Mouse (Mus musculus) left cerebral cortex, postnatal 4 days (tissue): Measurements from ENCODE around the gene Prkn. TPM values are rescaled to one million over a fixed set of nuclear protein-coding genes. Genes with fewer than 3 reads are reported as not detected.

Experiments
- DNase-seq: peaks from one replicate; pipeline ENCODE4 v3.0.0-alpha.2; 2022
- intact Hi-C: fragments of 180-260 bp; cut with DNase I; formaldehyde crosslinking; loops from one replicate; pipeline ENCODE4 v1.15.1; 2025
- total RNA-seq, 2 experiments: library from RNA; stranded (reverse); gene quantifications; 2 replicates each; pipeline ENCODE4 v1.2.3; 2021

Prkn gene
- total RNA-seq, 2 experiments from 2014 or later: 12.8 to 16.2 TPM

GRCm38 (mm10) chr17:11795979-11796378 lies 955.8 kb downstream of the Prkn start:
- DNase-seq: no peak
- intact Hi-C loops: no loop called here

GRCm38 (mm10) chr17:11801226-11801625 lies 961.0 kb downstream of the Prkn start:
- intact Hi-C loops: no loop called here
- no peak for DNase-seq

GRCm38 (mm10) chr17:11807280-11807679 lies 967.1 kb downstream of the Prkn start:
- intact Hi-C loops: no loop called here
- no peak for DNase-seq

- intact Hi-C loops: no loop called here
- DNase-seq: no peak
These were observed 977.7 kb downstream of the Prkn start for GRCm38 (mm10) chr17:11817886-11818285.

GRCm38 (mm10) chr17:11819506-11819905 lies 979.3 kb downstream of the Prkn start:
- intact Hi-C loops: no loop called here

GRCm38 (mm10) chr17:11820757-11821156 lies 980.6 kb downstream of the Prkn start:
- no peak for DNase-seq
- intact Hi-C loops: no loop called here

More at GRCm38 (mm10) chr17:11819506-11819905, 979.3 kb downstream of the Prkn start:
- DNase-seq: no peak

- intact Hi-C loops: no loop called here
- no peak for DNase-seq
These were observed 989.3 kb downstream of the Prkn start for GRCm38 (mm10) chr17:11829501-11829900.

GRCm38 (mm10) chr17:11837121-11837520 lies 996.9 kb downstream of the Prkn start:
- no peak for DNase-seq
- intact Hi-C loops: no loop called here

- DNase-seq: no peak
- intact Hi-C loops: no loop called here
These were observed 1004.3 kb downstream of the Prkn start for GRCm38 (mm10) chr17:11844436-11844835.

- intact Hi-C loops: no loop called here
- DNase-seq: no peak
These were observed 1004.8 kb downstream of the Prkn start for GRCm38 (mm10) chr17:11844989-11845388.

- no peak for DNase-seq
- intact Hi-C loops: no loop called here
These were observed 1005.3 kb downstream of the Prkn start for GRCm38 (mm10) chr17:11845506-11845905.

- intact Hi-C loops: no loop called here
- DNase-seq: no peak
These were observed 1014.4 kb downstream of the Prkn start for GRCm38 (mm10) chr17:11854571-11854970.

GRCm38 (mm10) chr17:11858772-11859405 lies 1018.7 kb downstream of the Prkn start:
- intact Hi-C loops: no loop called here
- DNase-seq: no peak

- intact Hi-C loops: no loop called here
- no peak for DNase-seq
These were observed 1021.0 kb downstream of the Prkn start for GRCm38 (mm10) chr17:11861178-11861577.

GRCm38 (mm10) chr17:11862360-11862759 lies 1022.2 kb downstream of the Prkn start:
- intact Hi-C loops: no loop called here
- no peak for DNase-seq

GRCm38 (mm10) chr17:11863017-11863416 lies 1022.8 kb downstream of the Prkn start:
- DNase-seq: no peak

GRCm38 (mm10) chr17:11866231-11866630 lies 1026.0 kb downstream of the Prkn start:
- intact Hi-C loops: no loop called here

More at GRCm38 (mm10) chr17:11863017-11863416, 1022.8 kb downstream of the Prkn start:
- intact Hi-C loops: no loop called here

GRCm38 (mm10) chr17:11867334-11868095 lies 1027.3 kb downstream of the Prkn start:
- DNase-seq: no peak
- intact Hi-C loops: no loop called here

More at GRCm38 (mm10) chr17:11866231-11866630, 1026.0 kb downstream of the Prkn start:
- no peak for DNase-seq

GRCm38 (mm10) chr17:11870546-11870945 lies 1030.4 kb downstream of the Prkn start:
- DNase-seq: no peak
- intact Hi-C loops: no loop called here

- DNase-seq: no peak
- intact Hi-C loops: no loop called here
These were observed 1036.1 kb downstream of the Prkn start for GRCm38 (mm10) chr17:11876240-11876639.

- no peak for DNase-seq
These were observed 1041.1 kb downstream of the Prkn start for GRCm38 (mm10) chr17:11881110-11881820.

More at GRCm38 (mm10) chr17:11881110-11881820, 1041.1 kb downstream of the Prkn start:
- intact Hi-C loops: no loop called here
